Mouse (Mus musculus) kidney, embryonic 16.5 days (tissue): Measurements from ENCODE around the gene Usp10. TPM values are rescaled to one million over a fixed set of nuclear protein-coding genes. Genes with fewer than 3 reads are reported as not detected.

ENCODE experiments used
- ATAC-seq: fragments of 200-750 bp; cut with Nextera tagmentation; 2 replicates; pipeline ENCODE4 v1.8.0; 2017; ENCODE audit warnings: moderate TSS enrichment; ENCODE audit not compliant: low FRiP score, low TSS enrichment
- H3K27ac ChIP-seq: fragments of 300-500 bp; sonication (generic); 2 replicates; pipeline ENCODE4 v1.5.1; 2014; ENCODE audit warnings: low read length
- H3K27me3 ChIP-seq: fragments of 300-500 bp; sonication (generic); 2 replicates; pipeline ENCODE4 v1.6.1; 2014; ENCODE audit warnings: low read length, control low read depth, mixed read lengths; ENCODE audit not compliant: insufficient read depth
- H3K36me3 ChIP-seq: fragments of 300-500 bp; sonication (generic); 2 replicates; pipeline ENCODE4 v1.6.1; 2014; ENCODE audit warnings: low read length, control low read depth, mixed read lengths; ENCODE audit not compliant: insufficient read depth
- H3K4me1 ChIP-seq: fragments of 300-500 bp; sonication (generic); 2 replicates; pipeline ENCODE4 v1.6.1; 2014; ENCODE audit warnings: low read length, control low read depth, mixed read lengths; ENCODE audit not compliant: insufficient read depth
- H3K4me2 ChIP-seq: fragments of 300-500 bp; sonication (generic); replicated peaks from 2 replicates; pipeline ENCODE4 v1.6.1; 2014; ENCODE audit warnings: low read depth, low read length
- H3K4me3 ChIP-seq: fragments of 300-500 bp; sonication (generic); 2 replicates; pipeline ENCODE4 v1.5.1; 2014; ENCODE audit warnings: mild to moderate bottlenecking, low read length
- H3K9ac ChIP-seq: fragments of 300-500 bp; sonication (generic); replicated peaks from 2 replicates; pipeline ENCODE4 v1.6.1; 2014; ENCODE audit warnings: low read length
- H3K9me3 ChIP-seq: fragments of 300-500 bp; sonication (generic); 2 replicates; pipeline ENCODE4 v1.6.1; 2016; ENCODE audit warnings: low read length, control low read depth
- WGBS: fragments of 180-500 bp; shearing (Covaris S2); extraction: QIAGEN DNeasy Blood & Tissue Kit; methylation state at CpG from one replicate; pipeline ENCODE4 v1.1.7; 2014; 5-methylcytosine and 5-hydroxymethylcytosine counted together
- polyA plus RNA-seq: library from polyadenylated mRNA; unstranded; fragments of >200 nt; fragmentation: Nextera tagmentation; extraction: Ambion mirVana; gene quantifications from 2 replicates; pipeline ENCODE4 v1.2.1, GENCODE M21; 2015

Usp10 gene
- 194 and 197 TPM in 2 replicates for polyA plus RNA-seq

DNA sequence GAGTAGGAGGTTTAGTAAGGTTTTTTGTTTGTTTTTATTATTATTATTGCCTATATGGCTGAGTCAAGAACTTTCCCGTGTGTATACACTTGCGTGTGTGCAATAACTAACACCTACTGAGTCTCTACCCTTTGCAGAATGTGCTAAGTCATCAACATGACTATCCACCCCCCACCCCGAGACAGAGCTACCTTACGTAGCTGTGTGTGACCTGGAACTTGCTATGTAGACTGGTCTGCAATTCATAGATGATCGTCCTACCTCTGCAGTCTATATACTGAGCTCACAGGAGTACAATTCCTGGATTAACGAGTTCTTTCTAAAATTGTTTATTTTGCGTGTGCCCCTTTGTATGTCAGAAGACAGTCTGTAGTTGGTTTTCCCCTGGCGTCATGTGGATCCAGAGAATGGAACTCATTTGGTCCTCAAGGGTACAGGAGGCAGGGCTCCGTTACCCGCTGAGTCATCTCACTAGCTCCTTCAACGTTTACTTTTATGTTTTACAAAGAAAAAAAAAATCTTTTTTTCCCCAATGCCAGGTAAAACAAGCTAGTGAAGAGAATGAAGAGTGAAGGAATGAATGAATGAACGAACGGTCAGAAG lies at the start of gene Usp10:
TSS of gene Usp10 (plus strand) at position 417 of the 603 bp plus-strand sequence.
- Histone ChIP-seq H3K4me2 (peak within 1 kb of the TSS; percentile 93), H3K9me3 (no peaks in the 10 kb centered on the region), H3K27me3 (no peaks in the 10 kb centered on the region), H3K9ac (peak within 1 kb of the TSS; percentile 95), H3K27ac (peak within 1 kb of the TSS; percentile 86), H3K4me3 (peak within 1 kb of the TSS; percentile 84), H3K4me1 (peaks cover 38% of the 10 kb centered on the region), H3K36me3 (no peaks in the 10 kb centered on the region)
- peak; percentile 7; the same call in 1 of the 2 replicates for ATAC-seq
- WGBS, result 30% methylated on average over 13 of the region's 13 CpGs

DNA sequence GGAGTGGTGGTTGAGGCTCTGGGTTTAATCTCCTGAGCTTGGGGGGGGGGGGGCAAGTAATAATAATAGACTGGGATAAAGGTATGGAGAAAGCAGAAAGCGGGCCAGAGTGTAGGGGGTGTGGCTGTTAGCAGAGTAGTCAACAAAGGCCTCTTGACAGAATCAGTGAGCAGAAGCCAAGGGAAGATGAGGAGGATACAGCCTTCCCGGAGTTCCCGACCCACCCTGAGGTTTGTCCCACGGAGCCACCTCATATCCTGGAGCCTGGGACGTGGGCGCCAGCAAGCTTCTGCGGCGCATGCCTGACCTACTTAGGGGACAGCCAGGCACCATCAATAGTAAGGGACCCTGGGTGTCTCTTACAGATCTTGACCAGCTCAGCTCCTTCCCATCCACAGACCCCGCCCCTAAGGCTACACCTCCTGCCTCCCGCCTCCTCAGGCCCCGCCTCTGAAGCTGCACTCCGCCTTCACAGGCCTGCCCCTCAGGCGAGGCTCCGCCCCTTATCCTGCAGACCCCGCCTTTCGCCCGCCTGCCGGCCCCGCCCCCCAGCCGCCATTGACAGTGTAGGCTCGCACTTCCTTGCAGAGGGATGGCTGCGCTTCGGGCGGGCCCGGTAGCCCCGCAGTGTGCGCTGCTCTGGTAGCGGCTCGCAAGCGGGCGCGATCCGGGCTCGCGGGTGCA lies 48.3 kb upstream of the Usp10 start, which contains the start of gene Klhl36:
TSS of gene Klhl36 (plus strand) at position 561 of the 684 bp plus-strand sequence.
- H3K27ac ChIP-seq, result peak within 1 kb of the TSS; percentile 65
- peaks cover 4% of the 10 kb centered on the region; the same call in 1 of the 2 replicates for H3K27me3 ChIP-seq
- peak within 1 kb of the TSS; percentile 89 for H3K9ac ChIP-seq
- H3K9me3 ChIP-seq, result no peaks in the 10 kb centered on the region
- H3K4me3 ChIP-seq, result peak within 1 kb of the TSS; percentile 85
- H3K4me1 ChIP-seq, result peaks cover 11% of the 10 kb centered on the region
- WGBS, result under 1% methylated on average over 30 of the region's 35 CpGs
- no peaks in the 10 kb centered on the region for H3K36me3 ChIP-seq
- ATAC-seq, result peak; percentile 98
- peak within 1 kb of the TSS; percentile 94 for H3K4me2 ChIP-seq

DNA sequence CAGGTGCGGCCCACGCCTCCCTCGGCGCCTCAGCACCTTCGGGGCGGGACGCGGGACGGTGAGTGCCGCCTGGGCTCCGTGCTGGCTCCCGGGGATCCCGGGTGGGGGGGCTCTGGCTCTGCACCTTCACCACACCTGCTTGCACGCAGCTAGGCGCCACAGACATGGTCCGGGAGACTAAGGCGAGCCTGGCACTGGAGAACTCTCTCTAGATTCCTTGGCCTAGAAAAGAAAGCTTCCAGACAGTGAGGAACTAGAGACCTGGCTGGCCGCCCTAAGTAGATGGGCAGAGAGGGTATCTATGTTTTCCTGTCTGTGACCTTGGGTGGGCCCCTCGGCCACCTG lies 47.8 kb upstream of the Usp10 start:
- Histone ChIP-seq H3K36me3 (no peaks in the 10 kb centered on the region), H3K4me3 (peak overlapping the region; percentile 85), H3K27me3 (peaks cover 4% of the 10 kb centered on the region; the same call in 1 of the 2 replicates), H3K4me2 (peak overlapping the region; percentile 94), H3K4me1 (peaks cover 11% of the 10 kb centered on the region), H3K9ac (peak overlapping the region; percentile 89), H3K27ac (peak overlapping the region; percentile 65), H3K9me3 (no peaks in the 10 kb centered on the region)
- WGBS, result under 1% methylated on average over 18 of the region's 19 CpGs
- peak; percentile 68 for ATAC-seq

DNA sequence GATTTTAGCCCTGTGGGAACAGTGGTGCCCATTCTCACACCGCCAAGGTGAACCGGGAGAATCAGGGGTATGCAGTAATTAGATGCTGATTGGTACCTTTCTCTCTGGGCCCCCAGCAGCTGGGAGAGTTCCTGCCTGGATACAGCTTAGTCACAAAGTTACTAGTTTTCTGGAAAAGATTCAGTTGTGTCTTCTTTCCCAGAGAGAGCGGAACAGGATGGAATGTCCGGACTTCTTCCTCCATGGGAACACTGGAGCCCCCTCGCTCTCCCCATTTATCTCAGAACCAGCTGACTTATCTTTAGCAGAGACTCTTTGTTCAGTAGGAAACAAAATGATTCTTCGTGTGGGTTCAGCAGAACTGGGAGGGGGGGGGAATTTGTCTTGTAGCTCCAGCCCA lies 47.4 kb upstream of the Usp10 start:
- no peak for ATAC-seq

DNA sequence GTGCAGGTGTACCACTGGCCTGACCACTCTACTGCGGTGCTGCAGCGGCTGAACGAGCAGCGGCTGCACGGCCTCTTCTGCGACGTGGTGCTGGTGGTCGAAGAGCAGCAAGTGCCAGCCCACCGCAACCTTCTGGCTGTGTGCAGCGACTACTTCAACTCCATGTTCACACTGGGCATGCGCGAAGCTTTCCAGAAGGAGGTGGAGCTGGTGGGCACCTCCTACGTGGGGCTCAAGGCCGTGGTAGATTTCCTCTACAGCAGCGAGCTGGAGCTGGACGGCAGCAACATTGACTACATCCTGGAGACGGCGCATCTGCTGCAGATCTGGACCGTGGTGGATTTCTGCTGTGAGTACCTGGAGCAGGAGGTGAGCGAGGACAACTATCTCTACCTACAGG lies 40.5 kb upstream of the Usp10 start:
- no peak for ATAC-seq
- no peak overlapping the region for H3K4me2 ChIP-seq
- 72% methylated on average over 20 of the region's 20 CpGs for WGBS

More for the DNA sequence above, 47.4 kb upstream of the Usp10 start:
- WGBS, result 8% methylated on average over 6 of the region's 6 CpGs
- peaks cover 4% of the 10 kb centered on the region; the same call in 1 of the 2 replicates for H3K27me3 ChIP-seq
- peak overlapping the region; percentile 85 for H3K4me3 ChIP-seq
- peak overlapping the region; percentile 89 for H3K9ac ChIP-seq
- H3K27ac ChIP-seq, result no peak overlapping the region; the same call in 1 of the 2 replicates
- no peaks in the 10 kb centered on the region for H3K36me3 ChIP-seq
- H3K9me3 ChIP-seq, result no peaks in the 10 kb centered on the region
- peak overlapping the region; percentile 94 for H3K4me2 ChIP-seq
- H3K4me1 ChIP-seq, result peaks cover 11% of the 10 kb centered on the region

DNA sequence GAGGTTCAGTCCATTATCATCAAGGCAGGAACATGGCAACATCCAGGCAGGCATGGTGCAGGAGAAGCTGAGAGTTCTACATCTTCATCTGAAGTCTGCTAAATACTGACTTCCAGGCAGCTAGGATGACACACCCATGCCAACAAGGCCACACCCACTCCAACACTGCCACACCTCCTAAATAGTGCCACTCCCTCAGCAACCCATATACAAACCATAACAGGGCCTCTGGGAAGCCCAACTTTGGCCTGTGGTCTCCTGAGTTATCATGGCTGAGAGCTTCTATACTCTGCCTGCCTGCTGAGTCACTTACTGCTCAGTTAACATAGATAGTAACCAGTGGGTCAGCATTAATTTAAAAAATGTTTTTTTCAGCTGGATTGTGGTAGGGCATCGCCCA lies 37.0 kb upstream of the Usp10 start:
- no peak for ATAC-seq
- Histone ChIP-seq H3K36me3 (peaks cover 58% of the 10 kb centered on the region), H3K4me1 (no peaks in the 10 kb centered on the region), H3K9ac (no peak overlapping the region), H3K27me3 (no peaks in the 10 kb centered on the region), H3K4me3 (no peak overlapping the region), H3K27ac (no peak overlapping the region), H3K4me2 (no peak overlapping the region), H3K9me3 (peaks cover 10% of the 10 kb centered on the region)
- WGBS, result 97% methylated on average over 1 of the region's 1 CpGs

More for the DNA sequence above, 40.5 kb upstream of the Usp10 start:
- Histone ChIP-seq H3K9me3 (peaks cover 10% of the 10 kb centered on the region), H3K4me1 (no peaks in the 10 kb centered on the region), H3K27ac (no peak overlapping the region), H3K27me3 (no peaks in the 10 kb centered on the region), H3K9ac (no peak overlapping the region), H3K36me3 (peaks cover 40% of the 10 kb centered on the region), H3K4me3 (no peak overlapping the region)

DNA sequence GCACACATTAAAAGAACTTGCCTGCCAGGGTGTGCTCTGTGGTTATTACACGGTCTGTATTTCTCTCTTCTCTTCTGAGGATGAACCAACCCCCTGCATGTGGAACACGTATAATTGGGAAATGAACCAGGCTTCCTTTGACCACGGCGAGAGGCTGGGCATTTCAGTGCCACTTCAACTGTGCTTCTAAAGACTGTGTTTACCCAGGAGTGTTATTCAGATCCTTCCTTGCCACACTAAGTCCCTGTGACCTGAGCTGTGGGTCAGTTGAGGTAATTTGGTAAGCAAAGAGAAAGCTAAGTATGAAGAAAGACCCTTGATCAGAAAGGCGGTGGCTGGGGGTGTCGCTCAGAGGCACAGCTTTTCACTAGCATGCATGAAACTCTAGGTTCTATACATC lies 28.9 kb upstream of the Usp10 start:
- Histone ChIP-seq H3K27me3 (no peaks in the 10 kb centered on the region), H3K9me3 (no peaks in the 10 kb centered on the region), H3K27ac (peak overlapping the region; percentile 69), H3K4me1 (no peaks in the 10 kb centered on the region), H3K4me2 (no peak overlapping the region), H3K36me3 (peaks cover 13% of the 10 kb centered on the region; the same call in 1 of the 2 replicates), H3K4me3 (no peak overlapping the region), H3K9ac (no peak overlapping the region)
- WGBS, result 76% methylated on average over 6 of the region's 6 CpGs
- ATAC-seq, result no peak

DNA sequence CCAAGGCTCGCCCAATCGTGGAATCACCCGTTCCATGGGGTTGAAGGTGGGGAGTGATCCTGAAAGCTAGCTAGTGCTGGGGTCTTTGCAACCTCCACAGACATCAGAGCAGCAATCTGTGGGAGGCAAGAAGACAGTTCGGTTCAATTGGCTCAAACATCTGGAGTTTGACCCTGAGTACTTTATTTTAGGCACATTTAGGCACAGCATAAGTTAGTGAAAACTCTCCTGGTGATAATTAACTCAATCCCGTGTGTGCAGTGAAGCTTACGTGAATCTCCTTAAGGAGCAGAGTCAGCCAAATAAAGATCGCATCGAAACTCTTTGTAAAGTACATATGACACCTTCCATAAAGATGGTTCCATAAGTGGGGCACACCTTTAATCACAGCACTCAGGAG lies 28.2 kb upstream of the Usp10 start:
- Histone ChIP-seq H3K9me3 (no peaks in the 10 kb centered on the region), H3K4me3 (no peak overlapping the region), H3K36me3 (peaks cover 7% of the 10 kb centered on the region; the same call in 1 of the 2 replicates), H3K4me1 (no peaks in the 10 kb centered on the region), H3K4me2 (no peak overlapping the region), H3K27me3 (no peaks in the 10 kb centered on the region), H3K27ac (peak overlapping the region; percentile 69; the same call in 1 of the 2 replicates), H3K9ac (no peak overlapping the region)
- WGBS, result 38% methylated on average over 8 of the region's 8 CpGs
- ATAC-seq, result peak; percentile 58; the same call in 1 of the 2 replicates

DNA sequence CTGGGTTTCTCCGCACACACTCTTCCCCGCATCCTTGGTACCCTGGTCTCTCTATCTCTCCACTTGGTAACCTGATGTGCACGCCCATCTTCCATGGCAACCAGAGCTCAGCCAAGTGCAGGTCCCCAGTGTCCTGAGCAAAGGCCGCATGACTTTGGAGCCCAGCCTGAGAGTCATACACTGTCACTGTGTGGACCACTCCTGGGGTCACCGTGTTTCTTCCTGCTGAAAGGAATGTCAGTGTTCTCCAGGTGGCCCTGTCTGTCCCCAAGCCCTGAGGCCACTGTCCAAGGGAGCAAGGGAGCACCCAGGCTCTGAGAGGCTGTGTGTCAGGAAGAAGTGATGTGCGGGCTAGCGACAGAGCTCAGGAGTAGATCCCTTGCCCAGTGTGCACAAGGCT lies 26.9 kb upstream of the Usp10 start:
- Histone ChIP-seq H3K4me3 (no peak overlapping the region), H3K36me3 (no peaks in the 10 kb centered on the region), H3K4me1 (no peaks in the 10 kb centered on the region), H3K9me3 (no peaks in the 10 kb centered on the region), H3K27me3 (no peaks in the 10 kb centered on the region), H3K27ac (no peak overlapping the region), H3K4me2 (no peak overlapping the region), H3K9ac (no peak overlapping the region)
- ATAC-seq, result no peak
- 90% methylated on average over 7 of the region's 7 CpGs for WGBS

DNA sequence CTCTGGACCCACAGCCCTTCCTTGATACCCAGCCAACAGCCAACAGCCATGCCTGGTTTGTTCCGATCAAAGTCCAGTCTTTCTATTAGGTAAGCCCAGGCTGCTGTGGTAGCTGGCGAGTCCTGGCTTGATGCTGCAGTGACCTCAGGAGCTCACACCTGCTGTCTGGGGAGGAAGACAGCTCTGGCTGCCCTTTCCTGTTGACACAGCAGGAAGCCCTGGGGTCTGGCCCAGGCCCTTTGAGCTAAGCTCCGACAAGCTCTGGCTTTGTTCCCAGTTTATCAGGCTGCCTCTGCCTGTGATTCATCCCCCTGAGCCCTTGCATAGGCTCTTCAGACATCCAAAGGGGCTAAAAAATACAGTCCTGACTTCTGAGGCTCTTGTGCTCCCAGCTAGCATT lies 24.5 kb upstream of the Usp10 start:
- H3K9ac ChIP-seq, result no peak overlapping the region
- ATAC-seq, result peak; percentile 87
- no peaks in the 10 kb centered on the region for H3K9me3 ChIP-seq
- H3K27ac ChIP-seq, result peak overlapping the region; percentile 34
- no peaks in the 10 kb centered on the region for H3K36me3 ChIP-seq
- 34% methylated on average over 3 of the region's 3 CpGs for WGBS
- H3K4me3 ChIP-seq, result no peak overlapping the region
- H3K4me1 ChIP-seq, result no peaks in the 10 kb centered on the region
- no peaks in the 10 kb centered on the region for H3K27me3 ChIP-seq
- no peak overlapping the region for H3K4me2 ChIP-seq
